Mouse (Mus musculus): ENCODE data around the gene Ccnc.
"Not testable (repeated sequence)": the region's sequence is repeated elsewhere in the genome, so short reads cannot be mapped to it uniquely, and the experiment has no call there.

Ccnc gene

DNA sequence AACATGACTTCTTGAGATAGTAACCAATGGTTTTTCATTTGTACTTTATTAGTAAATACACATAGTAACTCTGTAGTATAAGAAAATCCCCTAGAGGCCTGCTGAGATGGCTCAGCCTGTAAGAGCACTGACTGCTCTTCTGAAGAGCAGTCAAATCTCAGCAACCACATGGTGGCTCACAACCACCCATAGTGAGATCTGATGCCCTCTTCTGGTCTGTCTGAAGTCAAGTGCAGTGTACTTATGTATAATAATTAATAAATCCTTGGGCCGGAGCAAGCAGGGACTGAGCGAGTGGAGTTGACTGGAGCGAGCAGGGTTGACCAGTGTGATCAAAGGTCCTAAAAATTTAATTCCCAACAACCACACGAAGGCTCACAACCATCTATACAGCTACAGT, 11.7 kb downstream of the Ccnc start:
- no peak for DNase-seq

DNA sequence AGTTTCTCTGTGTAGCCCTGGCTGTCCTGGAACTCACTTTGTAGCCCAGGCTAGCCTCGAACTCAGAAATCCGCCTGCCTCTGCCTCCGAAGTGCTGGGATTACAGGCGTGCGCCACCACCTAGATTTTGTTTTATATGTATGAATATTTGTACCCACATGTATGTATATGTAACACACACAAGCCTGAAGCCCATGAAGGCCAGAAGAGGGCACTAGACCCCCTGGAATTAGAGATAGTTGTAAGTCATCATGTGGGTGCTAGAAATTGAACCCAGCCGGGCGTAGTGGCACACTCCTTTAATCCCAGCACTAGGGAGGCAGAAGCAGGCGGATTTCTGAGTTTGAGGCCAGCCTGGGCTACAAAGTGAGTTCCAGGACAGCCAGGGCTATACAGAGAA, 16.6 kb downstream of the Ccnc start:
- not testable (repeated sequence) for DNase-seq

DNA sequence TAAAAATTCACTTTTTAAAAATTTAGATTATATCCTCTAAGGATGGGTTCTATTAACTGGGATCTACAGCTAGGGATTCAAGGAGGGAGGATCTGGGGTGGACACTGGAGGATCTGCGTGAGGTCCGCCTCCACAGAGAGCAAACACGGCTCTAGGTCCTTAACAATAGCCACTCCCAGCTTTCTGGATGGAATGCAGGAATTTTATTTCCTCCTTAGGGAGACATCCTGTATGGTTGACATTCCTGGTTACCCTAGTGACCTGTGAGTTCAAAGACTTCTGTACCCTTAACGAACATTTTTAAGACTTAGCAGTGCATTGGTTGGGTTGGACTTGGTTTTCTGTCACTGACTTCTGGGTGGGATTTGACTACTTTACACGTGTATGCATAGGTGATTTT, 18.2 kb downstream of the Ccnc start:
- DNase-seq = no peak

DNA sequence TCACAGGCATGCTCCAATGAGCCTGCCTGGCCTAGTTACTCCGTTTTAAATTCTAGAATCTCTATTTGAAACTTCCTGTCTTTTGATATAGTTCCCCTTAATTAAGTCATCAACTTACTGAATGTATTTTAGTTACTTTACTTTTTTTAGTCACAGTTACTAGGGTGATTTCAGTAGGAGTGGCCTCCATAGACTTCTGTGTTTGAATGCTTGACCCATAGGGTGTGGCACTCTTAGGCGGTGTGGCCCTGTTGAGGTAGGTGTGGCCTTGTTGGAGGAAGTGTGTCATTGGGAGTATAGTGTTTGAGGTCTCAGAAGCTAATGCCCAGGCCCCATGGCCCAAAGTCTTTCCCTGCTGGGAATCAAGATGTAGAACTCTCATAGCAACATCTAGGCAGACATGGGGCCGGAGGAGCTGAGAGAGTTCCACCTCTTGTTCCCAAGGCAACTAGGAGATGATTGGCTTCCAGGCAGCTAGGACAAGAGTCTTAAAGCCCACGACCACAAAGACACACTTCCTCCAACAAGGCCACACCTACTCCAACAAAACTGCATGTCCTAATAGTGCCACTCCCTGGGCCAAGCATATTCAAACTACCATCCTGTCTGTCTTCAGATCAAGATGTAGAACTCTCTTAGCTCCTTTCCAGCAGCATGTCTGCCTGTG, 27.8 kb downstream of the Ccnc start:
- peak; percentile 49 for DNase-seq

DNA sequence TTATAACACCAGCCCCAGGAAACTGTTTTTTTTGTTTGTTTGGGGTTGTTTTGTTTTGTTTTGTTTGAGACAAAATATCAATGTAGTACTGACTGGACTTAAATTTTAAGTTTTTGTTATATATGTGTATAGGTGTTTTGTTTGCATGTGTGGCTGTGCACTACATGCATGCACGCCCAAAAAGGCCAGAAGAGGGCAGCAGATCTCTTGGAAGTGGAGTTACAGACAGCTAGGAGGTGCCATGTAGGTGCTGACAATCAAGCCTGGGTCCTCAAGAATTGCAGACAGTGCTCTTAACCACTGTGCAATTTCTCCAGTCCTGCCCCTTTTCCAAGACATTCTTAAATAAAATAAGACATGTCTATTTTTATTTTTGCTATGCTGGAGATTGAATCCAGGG, 31.4 kb downstream of the Ccnc start:
- DNase-seq = peak; percentile 27

DNA sequence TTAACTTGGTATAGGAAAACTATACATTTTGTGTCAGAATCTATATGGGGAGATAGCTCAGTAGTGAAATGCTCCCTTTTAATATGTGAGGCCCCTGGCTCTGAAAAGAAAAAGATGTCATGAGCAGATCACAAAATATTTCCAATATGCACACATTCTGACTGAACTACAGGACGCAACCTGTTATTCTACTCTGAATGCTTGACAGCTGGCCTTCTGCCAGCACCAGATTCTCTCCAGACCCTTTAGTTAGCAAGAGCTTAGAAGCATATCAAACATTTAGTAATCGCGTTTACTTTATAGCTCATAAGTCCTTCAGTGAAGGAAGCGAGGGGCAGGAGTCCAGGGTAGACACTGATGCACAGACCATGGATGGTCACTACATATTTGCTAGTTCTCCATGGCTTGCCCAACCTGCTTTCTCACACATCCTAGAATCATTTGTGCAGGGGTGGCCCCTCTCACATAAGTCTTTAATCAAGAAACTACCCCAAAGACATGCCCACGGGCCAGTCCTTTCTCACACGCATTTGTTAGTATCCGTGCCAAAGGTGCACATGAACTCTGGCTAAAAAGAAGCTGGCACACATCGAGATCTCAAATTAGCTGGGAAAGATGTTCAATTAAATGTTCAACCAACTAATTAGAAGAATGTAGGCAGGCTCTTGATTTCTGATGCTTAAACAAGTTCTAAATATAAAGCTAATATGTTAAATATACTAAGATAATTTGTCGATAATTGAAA, 34.1 kb downstream of the Ccnc start:
- no peak for DNase-seq

DNA sequence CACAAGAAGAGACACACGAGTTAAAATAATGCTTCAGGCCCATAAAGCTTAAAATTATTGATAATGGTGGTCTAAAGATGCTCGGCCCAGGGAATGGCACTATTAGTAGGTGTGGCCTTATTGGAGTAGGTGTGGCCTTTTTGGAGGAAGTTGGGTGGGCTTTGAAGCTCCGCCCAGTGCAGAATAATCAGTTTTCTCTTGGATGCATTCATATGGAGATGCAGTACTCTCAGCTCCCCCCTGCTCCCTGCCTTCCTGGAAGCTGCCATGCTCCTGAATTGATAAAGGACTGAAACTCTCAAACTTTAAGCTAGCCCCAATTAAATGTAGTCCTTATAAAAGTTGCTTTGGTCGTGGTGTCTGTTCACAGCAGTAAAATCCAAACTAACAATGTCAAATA, 36.3 kb downstream of the Ccnc start:
- DNase-seq = no peak

DNA sequence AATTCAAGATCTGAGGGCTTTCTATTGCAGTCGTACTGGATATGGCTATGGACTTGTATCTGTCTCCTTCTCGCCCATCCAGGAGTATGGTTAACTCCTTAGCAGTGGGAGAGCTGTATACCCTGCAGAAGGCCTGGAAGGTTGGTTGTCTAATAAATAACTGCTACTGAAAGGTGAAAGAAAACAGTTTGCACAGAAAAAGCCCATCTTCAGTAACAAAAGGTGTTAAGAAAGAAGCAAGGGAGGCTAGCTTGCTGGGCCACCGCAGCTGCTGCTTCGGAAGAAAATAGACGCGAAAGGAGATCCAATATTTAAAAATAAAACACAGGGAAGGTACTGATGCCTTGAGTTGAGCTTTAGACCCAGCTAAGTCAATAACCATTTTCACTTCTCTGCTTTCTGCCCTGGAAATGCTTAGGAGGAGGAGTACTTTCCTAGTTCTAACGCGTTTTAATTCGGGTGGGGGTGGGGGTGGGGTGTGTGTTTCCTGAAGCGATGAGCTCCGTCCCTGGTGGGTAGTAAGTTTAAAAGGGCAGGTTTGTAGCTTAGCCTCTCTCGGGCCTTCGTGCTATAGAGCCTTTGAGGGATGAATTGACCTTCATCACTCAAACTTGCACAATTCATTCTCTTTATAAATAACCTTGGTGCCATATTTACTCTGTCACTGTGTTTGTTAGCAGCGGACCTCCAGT, 38.8 kb downstream of the Ccnc start:
- DNase-seq = peak; percentile 29

DNA sequence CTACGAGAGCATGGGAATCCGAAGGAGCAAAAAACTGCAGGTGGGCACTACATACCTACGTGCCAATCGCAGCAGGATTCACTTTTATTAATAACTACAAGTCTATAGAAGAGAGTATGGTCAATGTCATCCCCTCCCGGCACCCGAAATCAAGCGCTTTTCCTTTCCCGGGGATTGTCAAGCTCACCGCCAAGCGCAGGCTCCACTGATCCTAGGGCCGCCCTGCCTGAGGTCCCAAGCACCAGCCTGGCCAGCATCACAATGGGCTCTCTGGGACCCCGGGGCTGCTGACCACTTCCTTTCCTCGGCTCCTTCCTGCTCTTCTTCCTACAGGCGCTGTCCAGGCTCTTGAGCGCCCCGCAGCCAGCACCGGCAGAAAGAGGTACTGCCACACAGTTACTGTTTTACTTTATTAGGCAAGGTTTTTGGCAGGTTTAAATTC, 39.4 kb downstream of the Ccnc start, which contains the start of the genes Usp45 and Tstd3:
Gene Usp45 (plus strand): TSS at position 294 of the 442 bp plus-strand sequence.
Gene Tstd3 (minus strand): TSS at position 350 of the 442 bp plus-strand sequence.
- DNase-seq = peak; percentile 86

DNA sequence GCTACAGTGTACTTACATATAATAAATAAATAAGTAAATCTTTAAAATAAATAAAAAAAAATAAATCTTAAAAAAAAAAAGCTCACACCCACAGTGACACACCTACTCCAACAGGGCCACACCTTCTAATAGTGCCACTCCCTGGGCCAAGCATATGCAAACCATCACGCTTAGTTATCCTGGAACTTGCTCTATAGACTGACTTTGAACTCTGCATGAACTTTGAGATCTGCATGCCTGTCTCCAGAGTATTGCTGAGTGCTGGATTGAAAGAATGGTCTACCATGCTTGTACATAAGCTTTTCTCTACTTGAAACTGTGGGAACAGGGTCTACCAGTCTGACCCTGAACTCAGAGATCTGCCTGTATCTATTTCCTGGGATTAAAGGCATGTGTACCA, 43.6 kb downstream of the Ccnc start:
- no peak for DNase-seq

DNA sequence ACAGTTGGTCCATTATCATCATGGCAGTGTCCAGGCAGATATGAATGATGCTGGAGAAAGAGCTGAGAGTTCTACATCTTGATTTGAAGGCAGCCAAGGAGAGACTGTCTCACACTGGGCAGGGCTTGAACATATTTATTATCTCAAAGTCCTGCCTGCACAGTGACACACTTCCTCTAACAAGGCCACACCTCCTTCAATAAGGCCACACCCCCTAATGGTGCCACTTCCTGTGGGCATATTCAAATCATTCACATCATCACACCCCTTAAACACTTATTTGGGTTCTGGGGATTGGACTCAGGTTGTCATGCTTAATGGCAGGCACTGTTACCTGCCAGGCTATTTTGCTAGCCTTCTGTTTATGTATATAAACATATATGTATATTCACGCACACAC, 44.8 kb downstream of the Ccnc start:
- DNase-seq = no peak

DNA sequence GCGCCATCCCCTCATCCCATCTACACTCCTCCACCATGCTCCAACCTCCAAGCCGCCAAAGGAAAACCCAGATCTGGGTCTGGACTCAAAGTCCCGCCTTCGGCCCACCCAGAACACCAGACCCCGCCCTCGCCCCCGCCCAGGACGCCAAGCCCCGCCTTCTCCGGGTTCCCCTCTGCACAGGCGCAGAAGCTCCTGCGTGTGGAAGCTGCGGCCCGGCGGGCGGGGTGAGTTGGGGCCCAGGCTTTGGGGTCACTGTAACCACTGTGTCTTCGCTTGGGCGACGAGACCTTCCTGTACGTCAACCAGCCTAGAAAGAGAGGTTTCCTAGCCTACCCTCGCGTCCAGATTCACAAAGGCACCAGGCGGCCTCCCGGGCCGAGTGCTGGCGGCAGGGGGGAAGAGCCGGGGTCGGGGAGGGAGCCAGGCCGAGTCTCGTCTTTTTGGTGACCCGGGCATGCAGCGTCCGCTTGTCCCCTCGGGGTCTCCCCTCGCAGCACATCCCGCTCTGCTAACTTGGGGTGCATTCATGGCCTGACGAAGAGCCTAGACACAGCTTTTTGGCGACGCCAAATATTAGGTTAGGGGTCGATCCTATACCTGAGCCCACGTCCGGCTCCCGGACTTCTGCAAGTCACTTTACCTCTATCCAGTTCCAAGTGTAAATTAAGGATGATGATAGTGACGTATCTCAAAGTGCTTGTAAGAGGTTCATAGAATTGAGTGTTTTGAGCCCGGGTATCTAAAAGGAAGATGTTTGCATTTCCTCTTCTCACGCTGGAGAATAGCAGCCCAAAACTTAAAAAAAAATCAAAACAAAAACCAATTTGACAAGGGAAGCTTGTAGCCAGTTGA, 48.8 kb downstream of the Ccnc start:
- DNase-seq = peak; percentile 99

DNA sequence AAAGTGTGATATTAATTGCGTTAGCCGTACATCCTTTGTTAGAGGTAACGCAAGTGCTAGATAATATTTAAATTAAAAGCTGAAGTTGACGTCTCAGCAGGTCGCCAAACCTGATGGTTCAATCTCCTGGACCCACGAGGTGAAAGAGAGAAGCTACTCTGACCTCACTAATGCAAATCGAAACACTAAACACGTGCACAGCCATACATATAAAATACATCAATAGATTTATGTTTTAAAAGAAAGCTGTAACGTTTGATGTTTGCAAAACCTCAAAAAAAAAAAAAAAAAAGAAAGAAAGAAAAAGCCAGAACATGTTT, 49.4 kb downstream of the Ccnc start:
- no peak for DNase-seq

DNA sequence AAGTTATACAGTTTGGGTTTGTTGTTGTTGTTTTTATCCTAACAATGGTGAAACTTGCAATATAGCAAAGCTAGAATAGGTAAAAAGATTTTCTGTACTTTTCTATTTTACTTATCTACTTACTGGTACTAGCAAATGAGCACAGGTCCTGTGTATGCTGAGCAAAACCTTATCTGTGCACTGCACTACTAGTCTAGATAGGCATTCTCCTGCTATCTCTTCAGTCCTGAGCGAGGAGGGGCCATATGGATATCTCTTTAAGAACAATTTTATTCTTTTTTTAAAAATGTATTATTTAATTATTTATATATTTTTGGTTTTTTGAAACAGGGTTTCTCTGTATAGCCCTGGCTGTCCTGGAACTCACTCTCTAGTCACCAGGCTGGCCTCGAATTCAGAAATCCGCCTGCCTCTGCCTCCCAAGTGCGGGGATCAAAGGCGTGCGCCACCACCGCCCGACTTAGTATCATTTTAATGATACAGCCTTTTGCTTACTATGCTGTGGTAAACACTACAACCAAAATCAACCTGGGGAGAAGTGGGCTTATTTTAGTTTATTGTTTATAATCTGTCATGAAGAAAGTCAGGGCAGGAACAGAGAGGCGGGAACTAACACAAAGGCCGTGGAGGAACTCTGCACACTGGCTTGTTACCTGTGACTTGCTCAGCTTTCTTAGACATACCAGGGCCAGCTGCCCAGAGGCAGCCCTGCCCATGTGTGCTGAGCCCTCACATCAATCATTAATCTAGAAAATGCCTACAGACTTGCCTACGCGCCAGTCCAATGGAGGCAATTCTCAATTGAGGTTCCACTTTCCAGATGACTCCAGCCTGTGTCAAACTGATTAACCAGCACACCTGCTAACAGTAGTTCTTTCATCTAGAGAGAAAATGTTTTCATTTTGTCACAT, 53.6 kb downstream of the Ccnc start:
- peak; percentile 58 for DNase-seq

DNA sequence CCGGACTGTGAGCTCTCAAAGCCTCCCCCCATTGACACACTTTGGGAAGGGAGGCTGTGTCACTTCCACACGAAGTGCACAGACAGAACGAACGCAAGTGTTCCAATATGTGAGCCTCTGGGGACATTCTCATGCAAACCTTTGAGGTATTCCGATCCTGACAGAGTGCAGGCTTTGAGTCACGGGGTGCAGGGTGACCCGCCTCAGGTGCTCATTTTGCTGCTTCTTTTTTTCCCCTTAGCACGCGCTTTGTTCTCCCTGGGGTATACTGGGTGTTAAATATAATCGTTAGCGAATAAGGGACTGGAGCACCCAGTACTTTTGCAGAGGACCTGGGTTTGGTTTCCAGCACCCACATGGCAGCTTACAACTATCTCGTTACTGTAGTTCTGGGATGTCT, 58.8 kb downstream of the Ccnc start:
- no peak for DNase-seq

DNA sequence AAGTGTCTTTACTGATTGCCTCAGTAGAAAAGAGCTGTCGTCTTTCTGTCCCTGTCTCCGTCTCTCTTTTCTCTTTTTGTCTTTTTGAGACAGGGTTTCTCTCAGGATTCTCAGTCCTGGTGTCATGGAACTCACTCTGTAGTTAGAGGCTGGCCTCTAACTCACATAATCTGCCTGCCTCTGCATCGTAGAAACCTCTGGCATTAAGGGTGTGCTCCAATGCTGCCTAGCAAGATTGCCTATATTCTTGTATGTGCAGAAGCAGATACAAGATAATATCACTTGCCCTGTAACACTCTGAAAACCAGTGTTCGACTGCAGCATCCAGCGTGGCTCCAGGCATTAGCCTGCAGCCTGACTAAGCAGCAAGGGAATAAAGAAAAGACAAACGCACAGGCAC, 61.4 kb downstream of the Ccnc start:
- DNase-seq = no peak

DNA sequence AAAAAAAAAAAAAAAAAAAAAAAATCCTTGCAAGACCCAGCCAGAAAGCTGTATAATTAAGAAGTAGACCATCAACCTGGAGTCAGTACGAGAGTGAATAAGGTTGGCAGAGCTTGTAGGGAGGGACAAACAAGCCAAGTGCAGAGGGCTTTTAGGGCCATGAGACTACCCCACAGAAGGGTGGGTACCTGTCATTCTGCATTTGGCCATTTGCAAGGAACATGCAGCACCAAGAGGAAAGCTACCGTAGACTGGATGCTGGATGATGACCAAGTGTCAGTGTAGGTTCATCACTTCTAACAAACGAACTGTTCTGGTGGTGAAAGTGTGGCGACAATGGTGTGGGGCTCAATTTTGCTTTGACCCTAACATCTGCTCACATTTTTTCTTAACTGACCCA, 62.3 kb downstream of the Ccnc start:
- DNase-seq = no peak

DNA sequence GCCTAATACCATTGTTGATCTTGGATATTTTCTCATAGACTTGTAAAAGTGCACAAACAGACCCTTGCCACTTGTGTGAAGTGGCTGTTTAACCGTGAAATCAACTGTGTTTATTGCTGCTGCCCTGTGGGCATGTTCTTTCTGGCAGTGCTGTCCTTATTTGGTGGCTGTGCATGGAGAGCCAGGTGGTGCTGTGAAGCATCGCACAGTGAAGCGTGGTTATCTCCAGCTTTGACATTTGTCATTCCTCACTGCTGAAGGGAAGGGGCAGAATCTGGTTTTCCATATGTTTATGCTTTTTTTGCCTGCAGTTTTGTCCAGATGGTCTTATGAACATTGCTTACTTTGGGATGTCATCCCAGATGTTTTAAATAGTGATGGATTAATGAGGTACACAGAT, 66.1 kb downstream of the Ccnc start:
- DNase-seq = no peak

DNA sequence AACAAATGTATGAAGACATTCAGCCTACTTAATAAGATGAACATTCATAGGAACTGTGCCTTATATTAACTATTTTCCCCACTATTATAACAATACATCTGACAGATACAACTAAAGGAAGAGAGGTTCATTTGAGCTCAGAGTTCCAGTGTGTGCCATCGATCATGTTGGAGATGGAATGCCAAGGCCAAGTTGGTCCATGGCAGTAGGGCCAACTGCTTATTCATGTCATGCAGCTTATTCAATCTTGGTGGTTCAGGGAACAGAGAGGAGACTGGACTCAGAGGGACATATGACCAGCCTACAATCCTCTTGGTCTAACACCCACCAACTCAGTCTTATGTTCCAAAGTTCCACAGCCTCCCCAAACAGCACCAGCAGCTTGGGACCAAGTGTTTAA, 73.5 kb downstream of the Ccnc start:
- no peak for DNase-seq

DNA sequence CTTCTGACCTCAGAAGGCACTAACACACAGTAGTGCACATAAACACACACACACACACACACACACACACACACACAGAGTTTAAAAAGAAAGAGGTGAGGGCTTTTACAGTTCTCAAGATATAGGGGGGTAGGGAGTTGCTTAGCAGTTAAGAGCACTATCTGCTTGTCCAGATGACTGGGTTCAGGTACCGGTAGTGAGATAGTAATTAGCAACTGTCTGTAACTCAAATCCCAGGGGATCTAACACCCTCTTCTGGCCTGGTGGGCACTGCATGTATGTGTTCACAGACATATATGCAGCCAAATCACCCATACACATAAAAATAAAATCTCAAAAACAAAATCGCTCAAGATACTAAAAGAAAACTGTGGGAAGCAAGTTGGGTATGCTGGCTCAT, 74.1 kb downstream of the Ccnc start:
- no peak for DNase-seq

DNA sequence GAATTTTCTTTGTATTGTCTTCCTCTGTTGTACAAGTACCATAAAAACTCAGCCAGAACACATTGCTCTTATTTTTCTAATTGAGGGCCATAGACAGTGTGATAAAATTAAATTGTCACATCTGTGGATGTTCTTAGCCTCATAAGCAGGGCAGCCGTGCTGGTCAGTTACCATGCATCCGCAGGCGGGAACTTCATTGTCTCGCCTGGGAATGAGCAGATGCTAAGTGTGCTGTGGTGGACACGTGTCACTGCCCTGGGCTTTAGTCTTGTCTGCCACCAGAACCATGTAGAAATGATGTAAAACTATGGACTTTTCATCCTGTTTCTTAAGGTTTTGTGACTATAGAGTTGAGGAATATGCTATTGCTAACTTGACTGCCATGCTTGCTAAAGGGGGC, 79.7 kb downstream of the Ccnc start:
- no peak for DNase-seq

All from liver (tissue).